Mouse (Mus musculus) embryo, embryonic 10.5 days (tissue): ENCODE measurements around the gene Pcsk7.

Experiments
- DNase-seq: peaks from one replicate; pipeline ENCODE4 v3.0.0-alpha.2; 2015; ENCODE audit warnings: low spot score

The Pcsk7 gene

DNA sequence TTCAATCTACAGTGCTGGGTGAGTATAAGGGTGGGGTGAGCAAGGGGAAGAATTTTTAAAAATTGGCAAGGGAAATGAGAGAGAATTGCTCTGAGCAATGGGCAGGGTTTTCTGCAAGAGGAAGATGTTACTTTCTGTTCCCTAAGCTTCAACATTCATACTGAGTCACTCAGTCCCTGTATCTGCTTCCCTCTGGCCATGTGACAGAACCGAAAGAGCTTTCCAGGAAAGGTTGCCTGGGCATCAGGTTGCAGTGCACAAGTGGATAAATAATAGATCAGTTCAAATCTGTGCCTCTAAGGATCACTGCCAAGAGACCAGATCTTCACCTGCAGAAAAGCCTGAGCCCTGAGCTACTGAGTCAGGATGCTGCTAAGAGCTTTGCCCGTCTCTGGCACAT, 55.6 kb downstream of the Pcsk7 start:
- no peak for DNase-seq

DNA sequence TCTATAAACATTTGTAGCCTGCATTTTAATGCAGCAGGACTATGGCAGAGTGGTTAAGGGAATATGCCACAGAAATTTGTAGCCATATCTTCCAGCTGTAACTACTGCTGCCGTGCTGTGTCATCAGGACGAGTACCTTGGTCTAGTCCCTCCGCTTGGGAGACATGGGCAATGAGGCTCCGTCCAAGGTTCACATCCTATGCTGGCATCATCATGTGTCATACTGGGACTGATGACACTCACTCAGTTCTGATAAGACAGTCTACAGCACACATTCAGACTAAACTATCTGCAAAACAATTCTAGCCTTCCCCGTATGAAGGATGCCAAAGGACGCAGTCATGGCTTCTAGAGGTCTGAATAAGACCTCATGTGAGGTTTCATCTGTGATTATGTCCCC, 57.3 kb downstream of the Pcsk7 start:
- no peak for DNase-seq

DNA sequence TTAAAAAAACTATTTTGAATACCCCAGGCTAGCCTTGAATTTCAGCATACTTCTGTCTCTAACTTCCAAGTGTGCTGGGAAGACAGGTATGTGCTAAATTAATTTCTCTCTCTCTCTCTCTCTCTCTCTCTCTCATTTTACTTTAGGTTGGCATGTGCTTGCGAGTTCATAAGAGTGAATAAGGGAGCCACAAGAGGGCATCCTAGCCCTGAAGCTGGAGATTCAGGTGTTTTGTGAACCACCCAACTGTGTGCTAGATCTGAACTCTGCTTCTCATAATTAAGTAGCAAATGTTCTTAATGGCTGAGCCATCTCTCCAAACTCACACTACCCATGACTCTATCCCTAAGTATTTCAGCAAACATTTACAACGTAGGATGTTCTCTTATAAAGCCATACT, 70.6 kb downstream of the Pcsk7 start:
- DNase-seq, result no peak
